Mouse (Mus musculus): ENCODE results near the gene Agrp.

DNA sequence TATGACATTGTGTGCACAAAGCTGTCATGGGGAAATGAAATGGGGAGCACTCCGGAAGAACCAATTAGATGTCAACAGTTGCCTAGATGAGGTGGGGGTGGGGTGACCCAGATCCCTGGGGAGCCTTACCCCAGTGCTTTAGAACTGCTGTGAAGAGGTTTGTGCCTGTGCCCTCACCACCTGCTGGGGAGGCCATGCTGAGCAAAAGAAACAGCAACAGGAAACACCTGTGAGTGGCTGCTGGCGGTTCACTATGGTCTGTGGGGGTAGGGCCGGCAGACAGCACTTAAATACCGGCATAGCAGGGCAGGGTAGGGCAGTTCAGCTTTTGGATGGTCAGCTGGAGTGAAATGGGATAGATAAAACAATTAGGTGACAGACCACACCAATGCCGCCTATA lies 14.1 kb downstream of the Agrp start:
- TF ChIP-seq CTCF (IDR thresholded peaks at IDR 0.05; ENCODE audit: low read depth, low read length) (no peak), POLR2A (IDR thresholded peaks at IDR 0.05; ENCODE audit: insufficient read depth, low read length) (no peak)
